Mouse (Mus musculus) CH12.LX (cell line): ENCODE measurements around the gene Ice2. TPM values are rescaled to one million over a fixed set of nuclear protein-coding genes. Genes with fewer than 3 reads are reported as not detected.

Experiments used
- DNase-seq: peaks from one replicate; pipeline ENCODE4 v3.0.0-alpha.2; 2013; ENCODE audit errors: extremely low read depth
- H3K27ac ChIP-seq: 2 replicates; pipeline ENCODE4 v1.5.1; 2012; ENCODE audit warnings: low read depth, mild to moderate bottlenecking, control low read depth, moderate library complexity; ENCODE audit not compliant: insufficient read depth
- H3K27me3 ChIP-seq: replicated peaks from 2 replicates; pipeline ENCODE3; 2012; ENCODE audit warnings: inconsistent platforms
- H3K36me3 ChIP-seq, 2 experiments: replicated peaks in 1 of 2; 2 replicates each; pipeline versions ENCODE3 to v1.6.1; 2012; ENCODE audit warnings: inconsistent platforms in 1 of 2, low read length in 1 of 2, mild to moderate bottlenecking in 1 of 2, mixed read lengths in 1 of 2, moderate library complexity in 1 of 2; ENCODE audit not compliant: control insufficient read depth in 1 of 2, insufficient read depth in 1 of 2
- H3K4me1 ChIP-seq, 2 experiments: 2 replicates each; pipeline ENCODE4 v1.6.1; 2012; ENCODE audit warnings: inconsistent platforms in 1 of 2, moderate library complexity in 1 of 2; ENCODE audit not compliant: insufficient read depth in 2 of 2, control insufficient read depth in 1 of 2
- H3K4me2 ChIP-seq: 2 replicates; pipeline ENCODE4 v1.6.1; 2012; ENCODE audit warnings: low read depth, mild to moderate bottlenecking, control low read depth; ENCODE audit not compliant: poor library complexity, insufficient read depth, severe bottlenecking
- H3K4me3 ChIP-seq, 3 experiments: fragments of 150-350 bp in 1 of 3; sonication (generic) in 1 of 3; replicated peaks in 1 of 3; 2 replicates each; pipeline versions ENCODE3 to v1.5.1; 2011 to 2012; ENCODE audit warnings: low read depth in 2 of 3, low read length in 2 of 3, mild to moderate bottlenecking in 2 of 3, moderate library complexity in 2 of 3, control low read depth in 1 of 3, improper control_type of control experiment in 1 of 3, inconsistent platforms in 1 of 3, mixed read lengths in 1 of 3; ENCODE audit not compliant: poor library complexity in 1 of 3
- H3K79me2 ChIP-seq: replicated peaks from 2 replicates; pipeline ENCODE4 v1.6.1; 2012; ENCODE audit warnings: mild to moderate bottlenecking, moderate library complexity; ENCODE audit not compliant: control insufficient read depth, poor library complexity, insufficient read depth, severe bottlenecking; ENCODE audit errors: extremely low read depth
- H3K9ac ChIP-seq: 2 replicates; pipeline ENCODE4 v1.6.1; 2012; ENCODE audit warnings: low read depth, mild to moderate bottlenecking, control low read depth, moderate library complexity; ENCODE audit not compliant: insufficient read depth
- H3K9me3 ChIP-seq: replicated peaks from 2 replicates; pipeline ENCODE3; 2012; ENCODE audit warnings: low read length, inconsistent platforms, mixed read lengths
- CHD1 ChIP-seq: IDR thresholded peaks from 2 replicates; pipeline ENCODE4 v1.6.1; 2012; ENCODE audit warnings: low read depth, low read length, improper control_type of control experiment, inconsistent platforms
- ETS1 ChIP-seq: conservative IDR thresholded peaks from 2 replicates; pipeline ENCODE4 v1.6.1; 2012; ENCODE audit warnings: low read depth, mild to moderate bottlenecking, inconsistent platforms, low read length, improper control_type of control experiment, moderate library complexity
- JUN ChIP-seq: IDR thresholded peaks from 2 replicates; pipeline ENCODE4 v1.6.1; 2011; ENCODE audit warnings: low read depth, mild to moderate bottlenecking, low read length, improper control_type of control experiment, moderate library complexity; ENCODE audit not compliant: insufficient read depth
- KAT2A ChIP-seq: IDR thresholded peaks from 2 replicates; pipeline ENCODE4 v1.6.1; 2012; ENCODE audit warnings: low read length, improper control_type of control experiment, inconsistent platforms; ENCODE audit not compliant: insufficient replicate concordance
- NELFE ChIP-seq: IDR thresholded peaks from 2 replicates; pipeline ENCODE4 v1.6.1; 2011; ENCODE audit warnings: low read depth, low read length, improper control_type of control experiment
- NRF1 ChIP-seq: IDR thresholded peaks from 2 replicates; pipeline ENCODE4 v1.6.1; 2014; ENCODE audit warnings: low read depth, mild to moderate bottlenecking, inconsistent platforms, low read length, improper control_type of control experiment, moderate library complexity
- PAX5 ChIP-seq: IDR thresholded peaks from 2 replicates; pipeline ENCODE4 v1.6.1; 2012; ENCODE audit warnings: low read length, inconsistent platforms, mixed read lengths
- POLR2AphosphoS2 ChIP-seq: IDR thresholded peaks from 2 replicates; pipeline ENCODE4 v1.6.1; 2011; ENCODE audit warnings: low read depth, low read length, improper control_type of control experiment
- RCOR1 ChIP-seq: conservative IDR thresholded peaks from 2 replicates; pipeline ENCODE4 v1.6.1; 2012; ENCODE audit warnings: low read depth, mild to moderate bottlenecking, inconsistent platforms, low read length, improper control_type of control experiment
- SIN3A ChIP-seq: IDR thresholded peaks from 2 replicates; pipeline ENCODE4 v1.6.1; 2012; ENCODE audit warnings: low read length, improper control_type of control experiment, inconsistent platforms
- UBTF ChIP-seq: IDR thresholded peaks from 2 replicates; pipeline ENCODE4 v1.6.1; 2012; ENCODE audit warnings: low read depth, mild to moderate bottlenecking, inconsistent platforms, low read length, improper control_type of control experiment, moderate library complexity
- ZKSCAN1 ChIP-seq: IDR thresholded peaks from 2 replicates; pipeline ENCODE4 v1.6.1; 2012; ENCODE audit warnings: low read depth, inconsistent platforms, low read length, improper control_type of control experiment, borderline replicate concordance
- ZNF384 ChIP-seq: IDR thresholded peaks from 2 replicates; pipeline ENCODE4 v1.6.1; 2012; ENCODE audit warnings: low read depth, low read length, improper control_type of control experiment, inconsistent platforms
- dilution Hi-C: fragments of 300-500 bp; cut with MboI; formaldehyde crosslinking; loops from 2 replicates; pipeline ENCODE4 v1.14.3; 2020; ENCODE audit warnings: low sequenced_read_pairs; ENCODE audit not compliant: extremely low pct_unique_long_range_greater_than_20kb, extremely low pct_ligation_motif_present
- in situ Hi-C: fragments of 300-500 bp; cut with MboI; formaldehyde crosslinking; loops from 3 replicates; pipeline ENCODE4 v1.14.3; 2019; ENCODE audit warnings: low sequenced_read_pairs, low pct_ligation_motif_present, low pct_unique_long_range_greater_than_20kb, mixed read lengths
- polyA plus RNA-seq: library from polyadenylated mRNA; unstranded; fragments of >175 nt; gene quantifications from 2 replicates; pipeline ENCODE4 v1.2.1, GENCODE M21; 2012; ENCODE audit warnings: low read depth; ENCODE audit not compliant: insufficient read length
- total RNA-seq, 2 experiments: library from RNA; depleted of rRNA; stranded (reverse); fragments of 300-350 nt in 1 of 2; fragments of >200 nt in 1 of 2; gene quantifications; 2 replicates each; pipeline ENCODE4 v1.2.3; 2012 to 2014

Ice2 gene
- total and polyA plus RNA-seq, 3 experiments: 13.3 to 23.1 (median 14.9) TPM

DNA sequence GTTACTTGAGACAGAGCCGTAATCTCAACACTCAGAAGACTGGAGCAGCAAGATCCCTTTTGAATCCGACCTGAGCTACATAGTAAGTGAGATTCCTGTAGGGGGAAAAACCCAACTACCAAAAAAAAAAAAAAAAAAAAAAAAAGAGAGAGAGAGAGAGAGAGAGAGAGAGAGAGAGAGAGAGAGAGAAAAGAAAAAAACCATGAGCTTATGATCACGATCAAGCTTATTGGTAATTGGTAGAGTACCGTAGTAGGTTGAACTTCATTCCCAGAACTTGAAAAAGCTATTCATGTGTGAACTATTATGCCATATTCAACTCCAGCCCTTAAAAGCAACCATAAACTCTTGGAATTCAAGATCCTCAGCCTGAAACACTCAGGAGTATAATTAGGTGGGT is 57.0 kb downstream of the Ice2 start:
- dilution Hi-C loops: no loop called here
- TF ChIP-seq PAX5: no peak
- TF ChIP-seq JUN: no peak
- peak; percentile 89 for TF ChIP-seq ZNF384
- no peak for TF ChIP-seq CHD1
- no peak for TF ChIP-seq NELFE
- TF ChIP-seq, all 38 proteins: peak for 1
- no peak overlapping the region for H3K9ac ChIP-seq
- no peaks in the 10 kb centered on the region for H3K9me3 ChIP-seq
- no peak overlapping the region for H3K4me3 ChIP-seq
- H3K27me3 ChIP-seq: no peaks in the 10 kb centered on the region
- H3K27ac ChIP-seq: no peak overlapping the region
- no peak for DNase-seq
- no peaks in the 10 kb centered on the region for H3K79me2 ChIP-seq
- in situ Hi-C loops: no loop called here
- peak overlapping the region; percentile 8; the same call in 1 of the 2 replicates for H3K4me2 ChIP-seq
- peaks cover 3 to 29% of the 10 kb centered on the region in 2 experiments; a peak in 3 of 4 replicates for H3K4me1 ChIP-seq
- no peaks in the 10 kb centered on the region for H3K36me3 ChIP-seq

- H3K9me3 ChIP-seq: no peaks in the 10 kb centered on the region
- TF ChIP-seq SIN3A: no peak
- peak; percentile 40 for TF ChIP-seq ZKSCAN1
- no peak overlapping the region for H3K27ac ChIP-seq
- in situ Hi-C loops: no loop called here
- no peak overlapping the region for H3K4me3 ChIP-seq
- H3K36me3 ChIP-seq: no peaks in the 10 kb centered on the region
- H3K79me2 ChIP-seq: no peaks in the 10 kb centered on the region
- no peak overlapping the region for H3K9ac ChIP-seq
- dilution Hi-C loops: no loop called here
- peaks cover 3 to 29% of the 10 kb centered on the region in 2 experiments; a peak in 3 of 4 replicates for H3K4me1 ChIP-seq
- no peak overlapping the region for H3K4me2 ChIP-seq
- no peaks in the 10 kb centered on the region for H3K27me3 ChIP-seq
- DNase-seq: no peak
Observed at GRCm38 (mm10) chr9:69455391-69455790, 57.7 kb downstream of the Ice2 start.

DNA sequence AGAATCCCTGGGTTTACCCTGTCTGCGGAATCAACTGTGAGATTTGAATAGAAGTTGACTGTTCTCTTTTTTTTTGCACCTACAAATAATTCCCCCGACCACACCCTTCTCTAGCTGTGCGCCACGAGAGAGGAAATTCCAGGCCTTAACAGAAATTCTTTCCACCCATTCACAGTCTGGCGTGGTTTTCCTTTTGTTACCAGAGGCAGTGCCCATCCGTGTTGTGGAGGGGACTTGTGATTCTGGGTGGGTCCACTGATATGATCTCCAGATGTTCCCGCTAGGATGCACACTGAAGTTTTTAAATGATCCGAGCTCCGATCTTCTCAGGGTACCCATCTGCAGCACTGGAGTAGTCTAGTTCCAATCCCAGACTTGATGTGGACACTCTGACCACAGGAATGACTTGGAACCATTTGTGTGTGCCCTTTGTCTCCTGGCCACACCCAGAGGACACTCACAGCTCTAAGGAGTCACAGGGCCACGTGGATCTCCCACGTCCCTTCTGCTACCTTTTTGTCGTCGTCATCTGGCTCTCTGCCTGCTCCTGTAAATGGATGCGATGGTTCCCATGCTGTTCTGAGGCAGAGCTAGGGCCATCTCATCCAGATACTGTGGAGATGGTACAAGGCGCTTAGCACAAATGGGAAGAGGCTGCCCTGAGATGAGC is 58.8 kb downstream of the Ice2 start:
- H3K36me3 ChIP-seq: no peaks in the 10 kb centered on the region

More for the DNA sequence above, 58.8 kb downstream of the Ice2 start:
- no peak overlapping the region for H3K4me2 ChIP-seq
- H3K4me3 ChIP-seq: no peak overlapping the region
- in situ Hi-C loops: no loop called here
- no peak overlapping the region for H3K27ac ChIP-seq
- no peaks in the 10 kb centered on the region for H3K79me2 ChIP-seq
- no peak overlapping the region for H3K9ac ChIP-seq
- no peak for DNase-seq
- H3K4me1 ChIP-seq: peaks cover 3 to 29% of the 10 kb centered on the region in 2 experiments; a peak in 3 of 4 replicates
- TF ChIP-seq UBTF (no peak), KAT2A (no peak), POLR2AphosphoS2 (no peak), ETS1 (no peak), PAX5 (no peak), RCOR1 (no peak), NRF1 (no peak)
- H3K27me3 ChIP-seq: no peaks in the 10 kb centered on the region
- H3K9me3 ChIP-seq: no peaks in the 10 kb centered on the region
- dilution Hi-C loops: no loop called here
